Mouse (Mus musculus) gastrocnemius, postnatal 14 days (tissue): ENCODE results near the gene Bak1. TPM values are rescaled to one million over a fixed set of nuclear protein-coding genes. Genes with fewer than 3 reads are reported as not detected.

Source experiments
- DNase-seq: peaks from one replicate; pipeline ENCODE4 v3.0.0; 2021; ENCODE audit warnings: mixed read lengths
- intact Hi-C: fragments of 180-260 bp; cut with DNase I; formaldehyde crosslinking; loops from one replicate; pipeline ENCODE4 v1.15.1; 2025; ENCODE audit warnings: low total_unique reads
- long read RNA-seq, 2 experiments: library from polyadenylated mRNA; stranded (forward); transcript quantifications; one replicate each; pipeline ENCODE4 v2.0.0; 2021
- total RNA-seq, 2 experiments: library from RNA; stranded (reverse); gene quantifications; 2 replicates each; pipeline ENCODE4 v1.2.3; 2021

Gene Bak1
- total RNA-seq, result 10 to 100 TPM; 24.7 to 27.9 TPM
- long read RNA-seq, experiment 1, partial matches to known transcripts, result 1 of 8 reads
- long read RNA-seq, experiment 1, other reads (novel, unspliced or antisense), result 6 of 8 reads
- long read RNA-seq, experiment 2, partial matches to known transcripts, result 0 of 4 reads
- long read RNA-seq, experiment 2, other reads (novel, unspliced or antisense), result 4 of 4 reads

DNA sequence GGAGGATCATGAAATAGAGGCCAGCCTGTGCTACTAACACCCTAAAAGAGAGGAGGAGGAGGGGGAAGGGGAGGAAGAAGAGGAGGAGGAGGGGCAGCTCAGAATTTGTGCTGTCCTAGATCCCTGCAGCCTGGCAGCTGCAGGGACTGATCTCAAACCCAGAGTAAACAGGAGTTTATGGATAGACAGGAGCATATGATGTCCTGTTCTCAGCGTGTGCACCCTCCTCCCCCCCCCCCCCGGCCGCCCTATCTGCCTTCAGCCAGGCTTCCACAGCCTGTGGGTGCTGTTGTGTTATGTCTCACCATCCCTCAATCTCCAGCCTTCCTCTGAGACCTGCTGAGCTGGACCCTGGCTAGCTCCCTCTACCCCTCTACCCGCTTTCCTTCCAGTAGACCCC lies at the start of gene Bak1:
Gene Bak1 (minus strand): TSS at position 101 of the 400 bp plus-strand sequence.
- intact Hi-C loops, result loop anchor here (10.0 kb wide), 1 partner anchor 166 kb away; no protein-coding TSS in a partner anchor
- DNase-seq, result no peak

DNA sequence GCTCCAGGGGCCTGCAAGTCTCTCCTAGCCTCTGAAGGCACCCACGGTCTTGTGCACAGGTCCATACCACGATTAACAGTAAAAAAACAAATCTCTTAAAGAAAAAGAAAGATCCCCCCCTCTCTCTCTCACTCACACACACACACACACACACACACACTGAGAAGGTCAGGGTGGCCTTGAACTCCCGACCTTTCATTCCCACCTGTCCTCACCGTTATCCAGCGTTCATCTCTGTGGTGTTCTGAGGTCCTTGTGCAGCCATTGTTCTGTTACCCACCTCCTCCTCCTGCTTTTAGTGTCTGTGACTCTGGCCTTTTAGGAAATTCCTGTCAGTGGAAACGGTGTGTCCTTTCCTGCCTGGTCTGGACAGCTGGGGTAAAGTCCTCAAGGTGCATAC lies 49.7 kb upstream of the Bak1 start:
- intact Hi-C loops, result no loop called here
- no peak for DNase-seq

DNA sequence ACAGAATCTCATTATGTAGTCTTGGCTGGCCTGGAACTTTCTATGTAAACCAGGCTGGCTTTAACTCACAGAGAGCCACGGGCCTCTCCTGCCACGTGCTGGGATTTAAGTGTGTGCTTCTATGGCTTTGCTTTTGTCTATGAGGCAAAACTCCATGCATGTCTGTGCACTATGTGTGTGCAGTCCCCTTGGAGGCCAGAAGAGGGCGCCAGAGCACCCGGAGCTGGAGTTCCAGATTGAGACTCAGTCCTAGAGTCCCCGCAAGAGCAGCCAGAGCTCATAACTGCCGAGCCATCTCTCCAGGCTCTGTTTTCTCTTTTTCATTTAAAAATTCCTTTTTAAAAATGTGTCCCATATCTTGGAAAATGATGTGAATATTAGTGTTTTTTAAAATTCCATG lies 49.1 kb upstream of the Bak1 start:
- no peak for DNase-seq
- intact Hi-C loops, result no loop called here

DNA sequence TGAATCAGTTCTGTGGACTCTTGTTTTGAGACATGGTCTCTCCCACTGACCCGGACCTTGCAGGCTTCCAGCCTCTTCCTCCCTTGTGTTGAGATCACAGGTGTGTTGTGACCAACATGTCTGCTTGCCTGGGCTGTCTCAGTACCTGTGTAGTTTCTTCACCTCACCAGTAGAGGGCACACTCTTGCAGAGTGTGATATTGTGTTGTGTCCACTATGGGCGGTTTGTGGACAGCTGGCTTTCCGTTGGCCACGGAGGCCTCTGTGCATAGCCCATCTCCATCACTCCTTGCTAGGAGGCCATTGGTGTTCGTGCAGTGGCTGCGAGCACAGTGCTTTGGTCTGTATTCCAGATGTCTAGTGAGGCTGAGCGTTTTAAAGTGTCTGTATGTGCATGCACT lies 48.3 kb upstream of the Bak1 start:
- intact Hi-C loops, result no loop called here
- no peak for DNase-seq

DNA sequence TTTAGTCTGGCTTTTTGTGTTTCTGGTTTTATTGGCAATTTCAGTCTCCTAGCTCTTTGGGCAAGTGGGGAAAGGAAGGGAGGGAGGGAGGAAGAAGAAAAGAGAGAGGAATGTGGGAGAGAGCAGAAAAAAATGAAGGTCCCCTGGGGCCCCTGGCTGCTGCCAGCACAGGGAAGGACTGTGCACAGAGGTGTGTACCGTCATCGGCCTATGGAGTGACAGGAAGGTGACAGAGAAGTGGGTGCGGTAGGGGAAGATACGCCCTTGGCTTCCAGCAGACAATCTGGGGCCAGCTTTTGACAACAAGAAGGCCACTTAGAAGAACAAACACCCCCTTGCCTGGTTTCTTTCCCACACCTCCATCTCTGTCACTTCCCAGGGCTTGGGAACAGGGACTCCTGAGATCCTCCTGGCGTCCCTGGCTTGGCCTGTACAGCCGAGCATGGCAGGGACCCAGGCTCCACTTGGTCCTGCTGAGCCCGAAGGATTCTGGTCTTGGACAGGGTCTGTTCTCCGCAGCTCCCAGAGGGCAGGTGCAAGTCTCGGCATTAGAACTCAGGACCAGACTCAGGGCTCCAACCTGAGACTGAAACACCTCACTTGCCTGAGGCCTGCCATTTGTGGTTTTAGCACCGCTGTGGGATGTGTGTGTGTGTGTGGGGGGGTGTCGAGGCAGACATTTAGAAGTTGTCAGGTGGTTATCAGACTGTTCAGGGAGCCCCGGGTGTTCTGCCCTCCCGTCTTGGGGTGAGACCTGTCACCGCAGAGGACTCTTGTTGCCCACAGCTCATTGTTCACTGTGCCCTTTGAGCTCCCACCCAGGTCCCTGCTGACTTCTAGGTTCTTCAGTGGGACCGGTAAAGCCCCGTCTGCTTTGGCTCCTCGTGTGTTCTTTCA lies 46.3 kb upstream of the Bak1 start:
- intact Hi-C loops, result no loop called here
- DNase-seq, result no peak

DNA sequence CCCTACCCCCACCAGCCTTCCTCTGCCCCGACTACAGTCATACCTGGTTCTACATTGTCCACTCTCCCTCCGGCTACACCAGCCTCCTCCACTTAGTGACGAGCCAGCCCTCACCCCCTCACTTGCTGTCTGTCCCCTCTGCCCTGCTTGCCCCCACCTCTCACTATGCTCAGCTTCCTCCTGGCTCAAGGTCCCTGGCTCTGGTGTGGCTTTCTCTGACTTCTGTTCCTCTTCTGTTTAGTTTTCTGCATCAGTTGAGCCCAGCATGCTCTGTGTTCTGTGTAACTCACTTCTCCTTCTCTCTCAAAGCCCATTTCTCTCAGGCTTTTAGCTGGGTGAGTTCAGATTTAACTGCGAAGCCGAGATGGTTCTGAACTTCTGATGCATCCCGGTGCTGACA lies 45.4 kb upstream of the Bak1 start:
- DNase-seq, result no peak
- intact Hi-C loops, result no loop called here

DNA sequence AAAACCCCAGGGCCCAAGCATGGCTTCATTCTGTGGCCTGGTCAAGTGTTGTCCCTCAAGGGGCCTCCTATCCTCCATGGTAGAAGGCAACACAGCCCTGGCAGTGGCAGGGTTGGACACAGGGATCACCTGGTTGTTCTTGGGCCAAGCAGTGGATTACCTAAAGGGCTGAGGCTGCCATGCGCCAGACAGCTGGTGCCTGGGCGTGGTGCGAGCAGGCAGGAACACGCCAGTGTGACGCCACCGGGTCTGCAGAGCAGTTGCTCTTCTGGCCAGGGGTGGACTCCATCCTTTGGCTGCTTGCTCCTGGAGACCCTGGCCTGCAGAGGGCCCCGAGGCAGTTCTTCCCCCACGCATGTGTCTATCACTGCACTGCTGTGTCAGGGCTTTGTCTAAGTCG lies 45.0 kb upstream of the Bak1 start:
- DNase-seq, result no peak
- intact Hi-C loops, result no loop called here

DNA sequence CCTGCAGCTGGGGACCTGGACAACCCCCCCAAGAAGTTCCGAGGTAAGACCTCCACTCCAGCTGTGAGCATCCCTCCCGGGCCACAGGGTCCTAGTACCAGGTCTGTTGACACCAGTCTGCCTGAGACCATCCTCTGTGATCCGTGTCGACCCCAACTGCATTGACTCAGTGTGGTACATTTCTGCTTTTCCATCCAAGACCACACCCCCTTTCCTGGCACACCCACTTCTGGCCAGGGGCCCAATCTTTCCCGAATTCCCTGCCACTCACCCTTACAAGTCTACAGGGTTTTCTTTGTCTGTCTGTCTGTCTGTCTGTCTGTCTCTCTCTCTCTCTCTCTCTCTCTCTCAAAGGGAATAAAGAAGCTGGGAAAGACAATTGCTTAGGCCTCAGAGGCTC lies 44.3 kb upstream of the Bak1 start:
- intact Hi-C loops, result no loop called here

DNA sequence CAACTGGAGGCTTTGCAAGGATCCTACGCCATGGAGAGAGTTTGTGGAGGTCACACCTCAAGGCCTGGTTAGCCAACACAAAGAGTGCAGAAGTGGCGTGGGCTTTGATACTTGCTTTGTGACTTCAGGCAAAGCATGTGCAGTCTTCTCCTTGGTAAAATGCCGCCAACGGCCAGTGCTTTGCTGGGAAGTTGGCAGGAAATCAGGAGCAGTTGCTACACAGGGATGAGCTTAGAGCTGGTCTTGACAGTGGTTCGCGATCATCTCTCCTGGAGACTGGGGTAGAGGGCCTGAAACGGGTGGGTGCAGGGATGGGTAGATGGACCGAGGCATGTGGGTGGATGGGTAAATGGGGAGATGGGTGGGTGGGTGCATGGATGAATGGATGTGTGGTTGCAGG lies 43.6 kb upstream of the Bak1 start:
- intact Hi-C loops, result no loop called here
- DNase-seq, result no peak

More for the DNA sequence above, 44.3 kb upstream of the Bak1 start:
- DNase-seq, result no peak

DNA sequence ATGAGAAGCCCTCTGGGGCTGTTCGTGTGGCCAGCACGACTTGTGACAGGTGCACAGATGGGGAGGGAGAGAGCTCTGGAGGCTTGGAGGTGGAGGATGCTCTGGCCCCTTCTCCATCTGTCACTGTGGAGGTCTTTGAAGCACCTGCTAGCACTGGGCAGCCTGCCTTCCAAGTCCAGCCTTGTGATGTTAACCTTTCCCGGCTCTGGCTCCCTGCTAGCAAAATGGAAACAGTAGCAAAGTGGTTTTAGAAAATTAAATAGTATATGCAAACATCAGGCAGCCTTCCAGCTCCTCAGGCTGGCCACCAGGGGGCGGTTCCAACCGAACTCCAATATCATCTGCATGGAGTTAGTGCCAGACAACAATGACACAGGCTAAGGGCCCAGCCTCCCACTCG lies 42.8 kb upstream of the Bak1 start:
- intact Hi-C loops, result no loop called here
- peak; percentile 42 for DNase-seq

DNA sequence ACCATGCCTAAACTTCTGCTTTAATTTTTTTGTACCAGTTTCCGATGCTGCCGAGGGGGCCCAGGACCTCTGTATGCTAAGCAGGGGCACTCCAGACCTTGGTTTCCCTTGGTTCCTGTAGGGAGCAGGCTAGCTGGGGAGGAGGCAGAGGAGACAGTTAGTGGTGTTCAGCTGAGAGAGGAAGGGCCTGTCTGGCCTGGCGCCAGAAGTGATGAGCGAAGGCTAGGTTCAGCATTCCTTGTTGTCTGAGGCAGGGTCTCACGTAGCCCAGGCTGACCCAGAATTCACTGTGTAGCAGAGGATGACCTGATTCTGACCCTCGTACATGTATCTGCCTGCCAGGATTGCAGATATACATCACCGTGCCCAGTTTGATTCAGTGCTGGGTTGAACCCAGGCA lies 42.1 kb upstream of the Bak1 start:
- intact Hi-C loops, result no loop called here
- no peak for DNase-seq

DNA sequence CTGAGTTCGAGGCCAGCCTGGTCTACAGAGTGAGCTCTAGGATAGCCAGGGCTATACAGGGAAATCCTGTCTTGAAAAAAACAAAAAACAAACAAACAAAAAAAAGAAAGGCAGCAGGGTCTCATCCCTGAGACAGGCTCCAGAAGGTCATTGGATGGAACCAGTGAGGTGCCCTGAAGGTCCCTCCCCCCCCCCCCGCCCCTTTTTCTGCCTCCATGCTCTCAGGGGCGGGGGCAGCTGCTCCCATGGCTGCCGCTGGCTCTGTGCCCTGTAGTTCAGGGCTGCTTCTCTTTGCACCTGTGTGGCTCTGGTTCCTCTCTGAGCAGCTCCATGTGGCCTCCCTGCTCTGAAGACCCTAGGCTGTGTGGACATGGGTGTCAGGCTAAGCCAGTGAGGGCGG lies 40.3 kb upstream of the Bak1 start:
- intact Hi-C loops, result no loop called here
- no peak for DNase-seq

DNA sequence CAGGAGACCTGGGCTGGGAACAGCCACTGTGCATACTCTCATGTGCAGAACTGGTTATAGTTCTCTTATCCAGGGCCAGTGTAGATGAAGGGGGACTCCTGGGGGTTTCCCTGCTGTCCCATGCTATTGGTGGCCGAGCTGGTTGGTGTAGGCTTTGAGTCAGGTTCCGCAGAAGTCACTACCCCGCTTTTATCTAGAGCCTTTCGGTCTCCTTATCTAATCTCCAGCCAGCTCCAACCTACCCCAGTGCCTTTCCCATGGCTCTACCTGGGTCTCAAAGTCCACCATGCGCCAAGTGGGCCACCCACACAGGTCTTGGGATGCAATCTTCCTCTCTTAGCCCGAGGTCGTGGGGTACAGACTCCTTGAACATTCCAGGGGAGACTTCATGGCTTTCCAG lies 37.3 kb upstream of the Bak1 start:
- DNase-seq, result no peak
- intact Hi-C loops, result no loop called here

DNA sequence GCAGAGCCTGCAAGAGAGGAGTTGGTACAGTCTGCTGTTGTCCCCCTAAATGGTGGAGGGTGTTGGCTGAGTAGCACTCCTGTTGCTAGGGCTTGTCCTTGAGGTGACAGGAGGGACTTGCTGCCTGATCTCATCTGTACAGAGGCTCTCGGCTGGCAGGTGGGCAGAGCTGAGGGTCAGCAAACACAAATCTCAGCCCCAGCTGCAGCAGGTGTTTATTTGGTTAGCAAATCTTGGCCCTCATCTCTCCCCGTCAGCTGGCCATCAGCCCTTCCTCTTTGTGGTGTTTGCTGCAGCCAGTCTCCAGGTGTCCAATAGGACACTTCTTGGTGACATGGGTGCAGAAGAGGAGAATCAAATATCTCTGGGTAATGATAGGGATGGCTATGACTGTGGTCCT lies 35.4 kb upstream of the Bak1 start:
- DNase-seq, result no peak
- intact Hi-C loops, result no loop called here

DNA sequence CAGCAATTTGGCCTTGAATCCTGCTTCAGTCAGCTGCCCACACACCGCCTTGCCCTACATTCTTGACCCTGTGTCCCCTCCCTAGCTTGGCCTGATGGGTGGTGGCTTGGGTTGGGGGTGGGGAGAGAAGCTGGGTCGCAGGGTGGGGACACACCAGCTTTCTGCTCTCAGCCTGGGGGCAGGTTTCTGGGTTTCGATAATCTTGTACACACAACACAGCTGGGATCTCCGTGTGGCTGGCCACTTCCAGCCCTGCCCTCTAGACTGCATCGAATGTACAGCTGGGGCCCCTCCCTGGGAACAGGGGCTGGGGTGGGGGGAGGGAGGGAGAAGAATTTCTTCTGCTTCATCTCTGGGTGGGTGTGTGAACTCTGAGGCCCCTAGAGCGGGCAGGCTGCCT lies 34.9 kb upstream of the Bak1 start:
- intact Hi-C loops, result no loop called here
- DNase-seq, result no peak

DNA sequence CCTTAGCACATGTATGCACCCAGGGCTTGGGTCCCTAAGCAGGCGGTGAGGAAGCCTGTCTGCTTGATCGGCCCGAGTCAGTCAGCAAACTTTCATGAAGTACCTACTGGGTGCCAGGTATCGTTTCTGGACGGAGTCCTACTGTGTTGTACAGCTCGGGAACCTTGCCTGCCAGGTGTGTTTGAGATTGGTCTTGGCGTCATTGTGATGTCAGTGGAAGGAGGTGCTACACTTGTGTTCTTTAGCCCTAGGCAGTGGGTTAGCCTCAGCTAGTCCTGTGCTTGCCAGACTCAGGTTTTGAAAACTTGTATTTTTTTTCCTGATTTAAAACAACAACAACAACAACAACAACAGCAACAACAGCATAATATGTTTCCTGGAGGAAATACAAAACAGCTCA lies 33.9 kb upstream of the Bak1 start:
- intact Hi-C loops, result no loop called here
- DNase-seq, result no peak

DNA sequence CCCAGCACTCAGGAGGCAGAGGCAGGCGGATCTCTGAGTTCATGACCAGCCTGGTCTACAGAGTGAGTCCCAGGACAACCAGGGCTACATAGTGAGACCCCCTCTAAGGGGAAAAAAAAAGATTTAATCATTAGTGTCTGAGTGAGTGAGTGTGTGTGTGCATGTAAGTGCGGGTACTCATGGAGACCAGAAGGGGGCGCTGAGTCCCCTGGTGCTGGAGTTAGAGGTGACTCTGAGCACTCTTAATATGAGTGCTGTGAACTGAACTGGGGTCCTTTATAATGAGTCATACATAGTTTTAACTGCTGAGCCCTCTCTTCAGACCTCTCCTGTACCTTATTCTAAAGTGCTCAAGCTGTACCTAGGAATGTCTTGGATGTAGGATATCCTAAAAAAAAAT lies 32.9 kb upstream of the Bak1 start:
- intact Hi-C loops, result no loop called here
- DNase-seq, result no peak

DNA sequence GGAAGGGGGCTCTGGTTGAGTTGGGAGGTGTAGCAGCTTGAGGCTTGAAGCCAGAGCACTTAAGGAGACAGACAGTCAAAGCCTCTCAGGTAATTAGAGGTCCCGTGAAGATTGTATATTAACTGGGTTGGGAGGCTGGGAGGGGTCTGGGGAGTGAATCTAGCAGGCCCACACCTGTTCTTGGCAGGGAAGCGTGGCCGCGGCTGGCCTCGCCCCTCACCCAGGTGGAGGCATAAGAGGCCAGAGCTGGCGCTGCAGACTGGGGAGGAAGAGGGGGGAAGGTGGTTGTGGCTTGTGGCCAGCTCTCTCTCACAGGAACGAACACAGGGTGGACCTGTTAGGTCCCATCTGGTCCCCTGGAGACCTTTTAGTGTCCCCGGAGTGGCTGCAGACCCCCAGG lies 31.9 kb upstream of the Bak1 start:
- intact Hi-C loops, result no loop called here
- no peak for DNase-seq

DNA sequence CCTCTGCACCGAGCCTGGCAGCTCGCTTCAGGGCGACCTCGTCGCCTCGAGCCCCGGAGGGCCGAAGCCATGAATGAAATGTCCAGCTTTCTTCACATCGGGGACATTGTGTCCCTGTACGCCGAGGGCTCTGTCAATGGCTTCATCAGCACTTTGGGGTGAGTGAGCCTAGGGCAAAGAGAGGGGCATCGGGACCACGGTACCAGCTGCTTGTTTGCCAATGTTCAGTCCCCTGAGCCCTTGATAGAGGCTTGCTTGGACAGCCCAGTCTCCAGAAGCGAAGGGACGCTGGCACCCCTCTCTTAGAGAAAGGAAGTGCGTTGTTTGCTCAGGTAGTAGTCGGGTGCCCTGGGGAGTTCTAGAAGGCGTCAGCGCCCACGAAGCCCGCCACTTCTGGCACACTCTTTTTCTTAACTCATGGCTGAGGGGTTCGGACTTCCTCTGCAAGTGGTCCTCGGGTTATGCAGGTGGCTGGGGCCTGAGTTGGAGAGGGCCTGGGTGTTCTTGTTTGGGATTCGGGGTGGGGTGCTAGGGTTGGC lies 28.8 kb upstream of the Bak1 start:
- intact Hi-C loops, result no loop called here
- no peak for DNase-seq

DNA sequence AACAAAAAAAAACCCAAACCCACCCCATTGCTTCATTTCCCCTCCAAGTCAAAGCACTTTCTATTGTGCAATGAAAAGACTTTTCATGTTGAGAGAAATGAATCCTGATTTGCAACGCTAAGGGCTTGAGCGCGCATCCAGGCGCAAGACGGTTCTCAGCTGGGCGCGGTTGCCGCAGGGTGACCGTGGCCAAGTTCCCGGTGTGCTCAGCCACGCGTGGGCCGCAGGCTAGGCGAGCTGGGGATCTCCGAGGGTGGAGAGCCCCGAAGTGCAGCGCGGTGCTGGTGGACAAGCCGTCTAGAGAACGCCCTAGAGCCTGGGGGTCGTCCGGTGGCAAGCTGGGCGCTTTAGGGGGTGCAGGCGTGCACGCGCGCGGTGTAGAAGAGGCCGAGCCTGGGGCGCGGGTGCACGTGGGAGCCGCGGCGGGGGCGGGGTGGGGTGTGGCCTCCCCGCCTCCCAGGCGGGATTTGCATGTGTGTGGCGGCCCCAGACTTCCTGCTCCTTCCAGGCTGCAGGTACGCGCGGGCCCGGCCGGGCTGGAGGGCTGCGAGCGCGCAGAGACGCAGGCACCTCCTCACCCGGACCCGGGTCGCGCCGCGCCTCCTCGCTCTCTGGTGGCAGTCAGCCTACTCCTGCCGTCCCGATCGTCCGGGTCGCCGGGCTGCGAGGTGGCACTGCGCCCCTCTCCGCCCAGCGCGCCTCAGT lies 28.2 kb upstream of the Bak1 start, which contains the start of gene Itpr3:
Gene Itpr3 (plus strand): TSS at position 493 of the 705 bp plus-strand sequence.
- peak; percentile 66 for DNase-seq
- intact Hi-C loops, result no loop called here
